Mouse (Mus musculus): ENCODE results near the gene Hacd3. TPM values are rescaled to one million over a fixed set of nuclear protein-coding genes. Genes with fewer than 3 reads are reported as not detected.

The Hacd3 gene
- polyA plus RNA-seq, 1 experiment from 2014 or later: 66.5 TPM

DNA sequence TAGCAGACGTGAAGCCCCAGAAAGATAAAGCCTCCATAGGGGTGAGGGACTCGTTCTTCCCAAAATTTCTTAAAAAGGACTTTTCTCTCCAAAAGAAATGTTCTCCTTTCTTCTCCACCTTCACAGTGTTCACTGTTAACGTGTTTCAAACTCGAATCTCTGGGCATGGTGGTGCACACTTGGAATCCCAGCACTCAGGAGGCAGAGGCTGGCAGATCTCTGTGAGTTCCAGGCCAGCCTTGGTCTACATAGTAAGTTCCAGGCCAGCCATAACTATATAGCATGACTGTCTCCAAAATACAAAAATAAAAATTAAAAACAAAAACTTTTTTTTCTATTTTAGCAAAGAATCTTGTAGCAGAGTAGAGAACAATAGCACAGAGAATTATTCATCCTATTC, 1.4 kb downstream of the Hacd3 start:
- H3K4me3 ChIP-seq (ENCODE audit: low read depth, low read length): peak overlapping the region; percentile 99
- no peak for DNase-seq (ENCODE audit: low spot score)
- H3K27ac ChIP-seq (ENCODE audit: low read depth): no peak overlapping the region
- no peaks in the 10 kb centered on the region for H3K9me3 ChIP-seq (ENCODE audit: control insufficient read depth, low read length)
- H3K4me1 ChIP-seq (replicated peaks; ENCODE audit: control insufficient read depth, insufficient read depth, low read length): peaks cover 32% of the 10 kb centered on the region
- H3K4me2 ChIP-seq (ENCODE audit: low read length): peak overlapping the region; percentile 64
- no peaks in the 10 kb centered on the region for H3K27me3 ChIP-seq (replicated peaks; ENCODE audit: control insufficient read depth, insufficient read depth, low read length)
- WGBS: 70% methylated on average over 4 of the region's 4 CpGs
- no peak overlapping the region for H3K9ac ChIP-seq (ENCODE audit: low read length)
- H3K36me3 ChIP-seq (ENCODE audit: control insufficient read depth, insufficient read depth, low read length): no peaks in the 10 kb centered on the region
- no peak for ATAC-seq (replicated peaks; ENCODE audit: low FRiP score, low TSS enrichment, low read depth)

DNA sequence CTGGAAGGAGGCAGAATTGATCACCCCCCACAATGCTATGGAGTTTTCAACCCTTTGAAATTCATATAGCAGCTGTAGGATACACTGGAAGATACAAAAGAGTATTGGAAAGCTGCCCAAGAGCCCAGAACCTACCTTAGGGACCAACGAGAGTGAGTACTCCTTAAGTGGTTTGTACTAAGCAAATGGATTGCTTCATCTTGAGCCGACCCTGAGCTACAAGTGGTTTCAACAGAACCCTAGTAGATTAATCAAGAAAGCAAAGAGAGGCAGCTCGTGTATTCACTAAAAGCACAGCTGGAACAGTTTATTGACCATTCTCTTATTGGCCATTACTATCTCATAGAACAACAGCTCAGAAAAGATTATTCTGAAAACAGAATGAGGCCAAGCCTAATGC, 2.3 kb downstream of the Hacd3 start:
- Histone ChIP-seq H3K27ac (ENCODE audit: low read depth) (no peak overlapping the region), H3K9ac (ENCODE audit: low read length) (no peak overlapping the region), H3K4me1 (replicated peaks; ENCODE audit: control insufficient read depth, insufficient read depth, low read length) (peaks cover 32% of the 10 kb centered on the region), H3K4me2 (ENCODE audit: low read length) (0 out of 2 replicates have a peak overlapping the region, but pooled peaks have one; percentile 4), H3K27me3 (replicated peaks; ENCODE audit: control insufficient read depth, insufficient read depth, low read length) (no peaks in the 10 kb centered on the region), H3K4me3 (ENCODE audit: low read depth, low read length) (no peak overlapping the region), H3K9me3 (ENCODE audit: control insufficient read depth, low read length) (no peaks in the 10 kb centered on the region), H3K36me3 (ENCODE audit: control insufficient read depth, insufficient read depth, low read length) (no peaks in the 10 kb centered on the region)
- 38% methylated on average over 3 of the region's 3 CpGs for WGBS
- no peak for ATAC-seq (replicated peaks; ENCODE audit: low FRiP score, low TSS enrichment, low read depth)
- DNase-seq (ENCODE audit: low spot score): no peak

DNA sequence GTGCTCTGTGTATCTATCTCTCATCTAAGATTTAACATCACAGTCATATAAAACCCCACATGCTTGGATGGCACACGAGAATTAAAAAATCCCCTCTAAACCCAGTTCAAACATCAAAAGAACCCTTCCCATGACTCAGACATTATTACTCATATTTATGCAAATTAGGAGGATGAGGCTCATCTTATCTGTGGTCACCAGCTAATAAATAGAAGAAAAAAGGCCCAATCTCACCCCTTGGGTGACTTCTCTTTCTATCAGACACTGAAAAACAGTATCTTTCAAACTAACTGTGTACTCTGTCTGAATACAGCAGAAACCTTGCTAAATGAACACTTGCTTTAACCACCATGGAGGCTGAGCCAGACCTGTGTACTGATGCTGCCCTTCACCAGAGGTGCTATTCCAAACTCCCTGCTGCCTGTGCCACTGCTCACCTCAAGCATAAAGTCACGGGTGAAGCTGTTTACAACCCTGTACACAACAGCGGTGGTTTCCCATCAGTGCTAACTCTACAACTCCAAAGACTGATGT, 2.8 kb downstream of the Hacd3 start:
- 66% methylated on average over 3 of the region's 3 CpGs for WGBS
- Histone ChIP-seq H3K4me2 (ENCODE audit: low read length) (0 out of 2 replicates have a peak overlapping the region, but pooled peaks have one; percentile 4), H3K9ac (ENCODE audit: low read length) (no peak overlapping the region), H3K36me3 (ENCODE audit: control insufficient read depth, insufficient read depth, low read length) (no peaks in the 10 kb centered on the region), H3K27ac (ENCODE audit: low read depth) (no peak overlapping the region), H3K27me3 (replicated peaks; ENCODE audit: control insufficient read depth, insufficient read depth, low read length) (no peaks in the 10 kb centered on the region), H3K4me1 (replicated peaks; ENCODE audit: control insufficient read depth, insufficient read depth, low read length) (peaks cover 32% of the 10 kb centered on the region), H3K9me3 (ENCODE audit: control insufficient read depth, low read length) (no peaks in the 10 kb centered on the region), H3K4me3 (ENCODE audit: low read depth, low read length) (no peak overlapping the region)
- no peak for ATAC-seq (replicated peaks; ENCODE audit: low FRiP score, low TSS enrichment, low read depth)
- DNase-seq (ENCODE audit: low spot score): no peak

DNA sequence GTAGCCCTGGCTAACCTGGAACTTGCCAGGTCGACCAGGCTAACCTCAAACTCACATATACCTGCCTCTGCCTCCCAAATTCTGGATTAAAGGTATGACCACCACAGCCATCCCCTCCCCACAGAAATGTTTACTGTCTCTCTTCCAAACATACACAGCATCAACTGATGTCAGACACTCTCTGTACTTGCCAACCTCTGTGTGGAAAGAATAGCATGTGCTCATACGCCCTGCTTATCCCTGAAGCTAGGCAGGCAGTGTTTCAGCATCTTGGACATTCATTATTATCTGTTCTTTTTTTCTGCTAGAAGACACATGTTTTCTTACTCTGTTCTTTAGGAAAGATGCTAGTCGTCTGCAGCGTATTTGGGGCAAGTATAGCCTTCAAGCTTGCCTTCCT, 3.6 kb downstream of the Hacd3 start:
- Histone ChIP-seq H3K27me3 (replicated peaks; ENCODE audit: control insufficient read depth, insufficient read depth, low read length) (no peaks in the 10 kb centered on the region), H3K4me2 (ENCODE audit: low read length) (no peak overlapping the region), H3K9ac (ENCODE audit: low read length) (no peak overlapping the region), H3K27ac (ENCODE audit: low read depth) (no peak overlapping the region), H3K4me1 (replicated peaks; ENCODE audit: control insufficient read depth, insufficient read depth, low read length) (peaks cover 32% of the 10 kb centered on the region), H3K9me3 (ENCODE audit: control insufficient read depth, low read length) (no peaks in the 10 kb centered on the region), H3K36me3 (ENCODE audit: control insufficient read depth, insufficient read depth, low read length) (no peaks in the 10 kb centered on the region), H3K4me3 (ENCODE audit: low read depth, low read length) (no peak overlapping the region)
- no peak for DNase-seq (ENCODE audit: low spot score)
- WGBS: 79% methylated on average over 4 of the region's 4 CpGs
- no peak for ATAC-seq (replicated peaks; ENCODE audit: low FRiP score, low TSS enrichment, low read depth)

DNA sequence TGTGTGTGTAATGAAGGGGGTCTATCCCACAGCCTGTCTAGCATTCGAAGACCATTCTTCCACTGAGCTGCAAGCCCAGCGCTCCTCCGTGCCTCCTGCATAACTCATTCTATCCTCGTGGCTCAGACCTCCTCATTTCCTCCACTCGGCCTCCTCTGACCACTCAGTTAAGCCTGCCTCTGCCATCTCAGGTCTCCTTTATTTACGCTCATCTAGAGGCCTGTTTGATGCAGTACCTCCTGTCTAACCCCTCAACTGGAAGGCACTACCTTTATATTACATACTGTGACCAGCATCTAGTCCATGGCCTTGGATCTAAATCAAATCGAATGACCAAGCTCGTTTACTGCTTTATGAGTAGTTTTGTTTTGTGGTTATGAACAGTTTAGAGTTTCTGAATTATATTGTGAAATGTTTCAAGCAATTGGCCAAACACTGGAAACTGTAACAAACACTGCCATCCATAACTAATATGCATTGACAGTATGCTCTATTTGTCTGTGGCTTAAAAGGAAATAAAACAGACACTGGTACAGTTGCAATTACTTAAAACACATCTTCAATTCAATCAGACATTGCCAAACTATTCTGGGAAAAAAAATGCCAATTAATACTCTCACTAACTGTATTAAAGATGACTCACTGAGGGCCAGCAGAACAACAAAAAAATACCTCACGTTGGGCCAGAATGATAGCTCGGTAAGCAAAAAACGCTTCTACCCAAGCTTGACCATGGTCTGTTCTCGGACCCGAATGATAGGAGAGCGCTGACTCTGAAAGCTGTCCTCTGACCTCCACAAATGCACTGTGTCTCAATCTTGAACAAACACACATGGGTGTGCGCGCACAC, 4.3 kb downstream of the Hacd3 start:
- Histone ChIP-seq H3K36me3 (ENCODE audit: control insufficient read depth, insufficient read depth, low read length) (no peaks in the 10 kb centered on the region), H3K9me3 (ENCODE audit: control insufficient read depth, low read length) (no peaks in the 10 kb centered on the region), H3K27ac (ENCODE audit: low read depth) (no peak overlapping the region), H3K4me2 (ENCODE audit: low read length) (no peak overlapping the region), H3K9ac (ENCODE audit: low read length) (no peak overlapping the region), H3K27me3 (replicated peaks; ENCODE audit: control insufficient read depth, insufficient read depth, low read length) (no peaks in the 10 kb centered on the region), H3K4me3 (ENCODE audit: low read depth, low read length) (no peak overlapping the region), H3K4me1 (replicated peaks; ENCODE audit: control insufficient read depth, insufficient read depth, low read length) (peaks cover 27% of the 10 kb centered on the region)
- no peak for DNase-seq (ENCODE audit: low spot score)
- 79% methylated on average over 16 of the region's 16 CpGs for WGBS
- no peak for ATAC-seq (replicated peaks; ENCODE audit: low FRiP score, low TSS enrichment, low read depth)

DNA sequence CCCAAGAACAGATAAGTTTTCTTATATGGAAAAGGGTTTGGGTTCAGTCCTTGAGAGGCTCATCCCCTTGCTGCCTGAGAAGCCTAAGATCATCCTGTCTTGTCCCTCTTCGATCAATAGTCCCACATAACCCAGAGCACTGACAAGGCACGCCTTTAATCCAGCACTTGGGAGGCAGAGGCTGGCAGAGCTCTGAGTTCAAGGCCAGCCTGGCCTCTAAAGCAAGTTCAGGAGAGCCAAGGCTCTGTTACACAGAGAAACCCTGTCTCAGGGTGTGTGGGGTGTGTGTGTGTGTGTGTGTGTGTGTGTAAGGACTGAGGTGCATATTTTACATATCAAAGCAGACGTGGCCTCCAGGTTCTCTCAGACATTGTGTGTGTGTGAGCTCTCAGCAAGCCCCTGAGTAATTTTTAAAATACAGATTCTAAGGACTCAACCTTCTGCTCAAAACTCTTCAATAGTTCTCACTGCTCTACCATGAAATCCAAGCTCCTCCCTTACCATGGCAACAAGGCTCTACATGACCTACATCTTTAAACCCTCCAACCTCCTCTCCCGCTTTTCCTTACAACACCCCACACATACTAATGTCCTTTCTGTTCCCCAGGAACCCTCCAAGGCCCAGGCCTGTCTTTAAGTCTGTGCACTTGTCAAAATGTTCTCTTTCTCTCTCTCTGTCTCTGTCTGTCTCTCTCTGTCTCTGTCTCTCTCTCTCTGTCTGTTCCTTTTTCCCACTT, 5.1 kb downstream of the Hacd3 start:
- Histone ChIP-seq H3K27me3 (replicated peaks; ENCODE audit: control insufficient read depth, insufficient read depth, low read length) (no peaks in the 10 kb centered on the region), H3K27ac (ENCODE audit: low read depth) (no peak overlapping the region), H3K9me3 (ENCODE audit: control insufficient read depth, low read length) (no peaks in the 10 kb centered on the region), H3K36me3 (ENCODE audit: control insufficient read depth, insufficient read depth, low read length) (no peaks in the 10 kb centered on the region), H3K4me1 (replicated peaks; ENCODE audit: control insufficient read depth, insufficient read depth, low read length) (peaks cover 24% of the 10 kb centered on the region), H3K9ac (ENCODE audit: low read length) (no peak overlapping the region), H3K4me3 (ENCODE audit: low read depth, low read length) (no peak overlapping the region), H3K4me2 (ENCODE audit: low read length) (no peak overlapping the region)
- ATAC-seq (replicated peaks; ENCODE audit: low FRiP score, low TSS enrichment, low read depth) (no peak), DNase-seq (ENCODE audit: low spot score) (no peak)
- WGBS: 89% methylated on average over 4 of the region's 4 CpGs

DNA sequence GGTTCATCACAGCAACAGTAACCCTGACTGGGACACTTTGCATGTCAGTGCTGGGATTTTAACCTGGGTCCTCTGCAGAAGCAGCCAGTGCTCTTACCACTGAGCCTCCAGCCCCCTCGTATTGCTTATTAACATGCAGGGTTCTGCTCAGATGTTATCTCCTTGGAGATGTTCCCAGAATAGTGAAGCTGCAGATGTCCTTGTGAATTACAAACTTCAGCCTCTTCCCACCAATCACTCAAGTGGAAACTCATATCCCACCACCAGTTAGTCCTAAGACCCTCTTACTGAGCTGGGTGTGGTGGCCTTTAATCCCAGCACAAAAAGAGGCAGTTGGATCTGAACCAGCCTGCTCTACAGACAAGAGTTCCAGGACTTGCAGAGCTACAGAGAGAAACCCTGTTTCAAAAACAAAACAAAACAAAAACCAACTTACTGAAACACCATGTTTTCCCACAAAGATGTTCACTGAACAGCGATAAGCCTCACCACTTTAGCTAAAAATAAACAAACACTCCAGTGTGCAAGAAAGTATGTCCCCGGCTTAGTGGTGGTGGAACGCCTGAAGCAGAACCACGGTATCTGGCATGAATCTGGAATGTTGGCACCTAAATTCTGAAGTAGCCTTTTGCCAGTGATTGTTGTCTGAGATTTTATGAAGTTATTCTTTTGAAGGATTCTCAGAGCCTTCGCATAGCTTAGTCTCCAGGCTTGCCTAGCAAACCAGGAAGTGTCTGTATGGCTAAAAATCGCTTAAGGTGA, 5.9 kb downstream of the Hacd3 start:
- peaks cover 24% of the 10 kb centered on the region for H3K4me1 ChIP-seq (replicated peaks; ENCODE audit: control insufficient read depth, insufficient read depth, low read length)
- ATAC-seq (replicated peaks; ENCODE audit: low FRiP score, low TSS enrichment, low read depth) (no peak), DNase-seq (ENCODE audit: low spot score) (no peak)
- 61% methylated on average over 7 of the region's 7 CpGs for WGBS
- no peak overlapping the region for H3K27ac ChIP-seq (ENCODE audit: low read depth)
- no peaks in the 10 kb centered on the region for H3K9me3 ChIP-seq (ENCODE audit: control insufficient read depth, low read length)
- H3K9ac ChIP-seq (ENCODE audit: low read length): no peak overlapping the region
- no peaks in the 10 kb centered on the region for H3K36me3 ChIP-seq (ENCODE audit: control insufficient read depth, insufficient read depth, low read length)
- H3K4me3 ChIP-seq (ENCODE audit: low read depth, low read length): no peak overlapping the region
- no peak overlapping the region for H3K4me2 ChIP-seq (ENCODE audit: low read length)
- no peaks in the 10 kb centered on the region for H3K27me3 ChIP-seq (replicated peaks; ENCODE audit: control insufficient read depth, insufficient read depth, low read length)

DNA sequence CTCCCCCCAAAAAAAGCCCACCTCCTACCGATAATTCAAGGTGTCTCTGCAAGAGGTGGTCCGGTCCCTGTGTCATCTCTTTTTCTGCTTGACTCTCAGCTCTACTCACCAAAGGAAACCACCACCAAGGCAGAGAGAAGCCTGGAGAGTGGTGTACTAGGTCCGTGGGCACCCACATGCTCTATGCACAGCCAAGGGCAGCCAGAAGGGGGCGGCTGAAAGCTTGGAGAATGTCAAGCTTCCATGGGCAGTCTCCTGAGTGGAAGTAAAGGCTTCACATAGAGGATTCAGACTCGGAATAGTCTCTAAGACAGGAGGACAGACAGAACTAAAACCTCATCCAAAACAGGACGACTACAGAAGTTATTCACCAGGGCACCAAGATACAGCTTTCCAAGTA, 10.2 kb downstream of the Hacd3 start:
- peaks cover 9% of the 10 kb centered on the region for H3K36me3 ChIP-seq (ENCODE audit: control insufficient read depth, insufficient read depth, low read length)
- no peaks in the 10 kb centered on the region for H3K9me3 ChIP-seq (ENCODE audit: control insufficient read depth, low read length)
- DNase-seq (ENCODE audit: low spot score) (no peak), ATAC-seq (replicated peaks; ENCODE audit: low FRiP score, low TSS enrichment, low read depth) (no peak)
- no peak overlapping the region for H3K9ac ChIP-seq (ENCODE audit: low read length)
- 59% methylated on average over 6 of the region's 6 CpGs for WGBS
- no peak overlapping the region for H3K27ac ChIP-seq (ENCODE audit: low read depth)
- H3K27me3 ChIP-seq (replicated peaks; ENCODE audit: control insufficient read depth, insufficient read depth, low read length): no peaks in the 10 kb centered on the region
- H3K4me3 ChIP-seq (ENCODE audit: low read depth, low read length): no peak overlapping the region
- H3K4me2 ChIP-seq (ENCODE audit: low read length): no peak overlapping the region
- no peaks in the 10 kb centered on the region; the same call in 1 of the 2 replicates for H3K4me1 ChIP-seq (replicated peaks; ENCODE audit: control insufficient read depth, insufficient read depth, low read length)
